Mouse (Mus musculus): ENCODE data around the gene Aste1. TPM values are rescaled to one million over a fixed set of nuclear protein-coding genes. Genes with fewer than 3 reads are reported as not detected.

The Aste1 gene
- total RNA-seq (2014; rRNA removed; ENCODE audit: low replicate concordance) (6.8 and 10.8 TPM in 2 replicates), polyA plus RNA-seq (2015; fragmentation: Nextera tagmentation; extraction: Ambion mirVana) (10.5 and 13.7 TPM in 2 replicates)

DNA sequence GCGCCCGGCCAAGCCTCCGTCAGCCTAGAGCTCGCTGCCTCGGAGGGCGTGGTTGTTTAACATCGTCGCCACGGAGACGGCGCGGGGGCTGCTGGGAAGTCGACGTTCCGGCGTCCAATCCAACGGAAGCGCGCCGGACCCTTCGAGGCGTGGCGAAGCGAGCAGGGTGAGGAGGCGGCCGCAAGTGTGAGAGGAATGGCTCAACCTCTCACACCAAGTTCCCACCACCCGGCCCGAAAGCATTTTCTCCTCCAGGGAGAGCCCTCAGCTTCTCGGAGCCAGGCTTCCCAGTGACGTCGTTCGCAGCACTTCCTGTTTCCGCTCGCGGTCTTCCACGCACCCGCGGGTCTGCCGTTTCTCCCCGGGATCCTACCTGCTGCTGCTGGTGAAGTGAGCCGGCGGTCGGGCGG, at the start of gene Aste1, which contains the start of gene Nek11:
Gene Aste1, plus strand, starts transcription at position 175 of the 410 bp plus-strand sequence.
Gene Nek11, minus strand, starts transcription at position 307 of the 410 bp plus-strand sequence.
- Histone ChIP-seq H3K4me2 (ENCODE audit: low read depth, low read length) (peak within 1 kb of the TSS; percentile 76), H3K36me3 (replicated peaks; ENCODE audit: control insufficient read depth, insufficient read depth, low read length) (peaks cover 18% of the 10 kb centered on the region), H3K27ac (ENCODE audit: low read depth) (peak within 1 kb of the TSS; percentile 92), H3K4me3 (ENCODE audit: low read depth, low read length) (peak within 1 kb of the TSS; percentile 74), H3K9me3 (replicated peaks; ENCODE audit: control insufficient read depth, low read length) (no peaks in the 10 kb centered on the region), H3K27me3 (ENCODE audit: control insufficient read depth, insufficient read depth, low read length) (no peaks in the 10 kb centered on the region), H3K4me1 (ENCODE audit: control insufficient read depth, insufficient read depth) (peaks cover 23% of the 10 kb centered on the region), H3K9ac (replicated peaks; ENCODE audit: low read depth, low read length) (peak within 1 kb of the TSS; percentile 60)
- TF ChIP-seq EP300 (IDR thresholded peaks at IDR 0.05; ENCODE audit: low read depth) (no peak), CTCF (IDR thresholded peaks at IDR 0.05; ENCODE audit: low read depth) (peak; percentile 19; the same call in 1 of the 2 replicates)
- WGBS, result under 1% methylated on average over 44 of the region's 44 CpGs
- peak; percentile 99 for ATAC-seq (ENCODE audit: insufficient read depth, low read depth)
- DNase-seq (ENCODE audit: low spot score), result peak; percentile 93

GRCm38 (mm10) chr9:105348242-105349031, 46.8 kb upstream of the Aste1 start:
- no peak overlapping the region for H3K27ac ChIP-seq (ENCODE audit: low read depth)
- no peak for ATAC-seq (ENCODE audit: insufficient read depth, low read depth)
- H3K9me3 ChIP-seq (replicated peaks; ENCODE audit: control insufficient read depth, low read length), result no peaks in the 10 kb centered on the region
- H3K4me2 ChIP-seq (ENCODE audit: low read depth, low read length), result no peak overlapping the region
- no peak overlapping the region for H3K4me3 ChIP-seq (ENCODE audit: low read depth, low read length)
- DNase-seq (ENCODE audit: low spot score), result no peak
- no peaks in the 10 kb centered on the region for H3K4me1 ChIP-seq (ENCODE audit: control insufficient read depth, insufficient read depth)
- WGBS, result 59% methylated on average over 10 of the region's 10 CpGs
- no peak overlapping the region for H3K9ac ChIP-seq (replicated peaks; ENCODE audit: low read depth, low read length)
- TF ChIP-seq CTCF (IDR thresholded peaks at IDR 0.05; ENCODE audit: low read depth) (no peak), EP300 (IDR thresholded peaks at IDR 0.05; ENCODE audit: low read depth) (no peak)
- no peaks in the 10 kb centered on the region for H3K36me3 ChIP-seq (replicated peaks; ENCODE audit: control insufficient read depth, insufficient read depth, low read length)
- H3K27me3 ChIP-seq (ENCODE audit: control insufficient read depth, insufficient read depth, low read length), result no peaks in the 10 kb centered on the region

GRCm38 (mm10) chr9:105349034-105349433, 46.2 kb upstream of the Aste1 start:
- no peak for ATAC-seq (ENCODE audit: insufficient read depth, low read depth)
- no peak for DNase-seq (ENCODE audit: low spot score)
- no peaks in the 10 kb centered on the region for H3K27me3 ChIP-seq (ENCODE audit: control insufficient read depth, insufficient read depth, low read length)
- no peak overlapping the region for H3K4me2 ChIP-seq (ENCODE audit: low read depth, low read length)
- H3K36me3 ChIP-seq (replicated peaks; ENCODE audit: control insufficient read depth, insufficient read depth, low read length), result no peaks in the 10 kb centered on the region
- no peak overlapping the region for H3K9ac ChIP-seq (replicated peaks; ENCODE audit: low read depth, low read length)
- no peak overlapping the region for H3K27ac ChIP-seq (ENCODE audit: low read depth)
- WGBS, result 70% methylated on average over 5 of the region's 5 CpGs
- H3K9me3 ChIP-seq (replicated peaks; ENCODE audit: control insufficient read depth, low read length), result no peaks in the 10 kb centered on the region
- H3K4me3 ChIP-seq (ENCODE audit: low read depth, low read length), result no peak overlapping the region
- no peak for TF ChIP-seq CTCF (IDR thresholded peaks at IDR 0.05; ENCODE audit: low read depth)
- TF ChIP-seq EP300 (IDR thresholded peaks at IDR 0.05; ENCODE audit: low read depth), result no peak
- no peaks in the 10 kb centered on the region for H3K4me1 ChIP-seq (ENCODE audit: control insufficient read depth, insufficient read depth)

- TF ChIP-seq EP300 (IDR thresholded peaks at IDR 0.05; ENCODE audit: low read depth) (no peak), CTCF (IDR thresholded peaks at IDR 0.05; ENCODE audit: low read depth) (no peak)
- no peaks in the 10 kb centered on the region for H3K36me3 ChIP-seq (replicated peaks; ENCODE audit: control insufficient read depth, insufficient read depth, low read length)
- 46% methylated on average over 2 of the region's 2 CpGs for WGBS
- H3K9ac ChIP-seq (replicated peaks; ENCODE audit: low read depth, low read length), result no peak overlapping the region
- H3K9me3 ChIP-seq (replicated peaks; ENCODE audit: control insufficient read depth, low read length), result no peaks in the 10 kb centered on the region
- H3K4me2 ChIP-seq (ENCODE audit: low read depth, low read length), result no peak overlapping the region
- H3K27me3 ChIP-seq (ENCODE audit: control insufficient read depth, insufficient read depth, low read length), result no peaks in the 10 kb centered on the region
- DNase-seq (ENCODE audit: low spot score) (no peak), ATAC-seq (ENCODE audit: insufficient read depth, low read depth) (no peak)
- no peak overlapping the region for H3K4me3 ChIP-seq (ENCODE audit: low read depth, low read length)
- no peak overlapping the region for H3K27ac ChIP-seq (ENCODE audit: low read depth)
- H3K4me1 ChIP-seq (ENCODE audit: control insufficient read depth, insufficient read depth), result no peaks in the 10 kb centered on the region
These were observed 33.0 kb upstream of the Aste1 start for GRCm38 (mm10) chr9:105362181-105362580.

DNA sequence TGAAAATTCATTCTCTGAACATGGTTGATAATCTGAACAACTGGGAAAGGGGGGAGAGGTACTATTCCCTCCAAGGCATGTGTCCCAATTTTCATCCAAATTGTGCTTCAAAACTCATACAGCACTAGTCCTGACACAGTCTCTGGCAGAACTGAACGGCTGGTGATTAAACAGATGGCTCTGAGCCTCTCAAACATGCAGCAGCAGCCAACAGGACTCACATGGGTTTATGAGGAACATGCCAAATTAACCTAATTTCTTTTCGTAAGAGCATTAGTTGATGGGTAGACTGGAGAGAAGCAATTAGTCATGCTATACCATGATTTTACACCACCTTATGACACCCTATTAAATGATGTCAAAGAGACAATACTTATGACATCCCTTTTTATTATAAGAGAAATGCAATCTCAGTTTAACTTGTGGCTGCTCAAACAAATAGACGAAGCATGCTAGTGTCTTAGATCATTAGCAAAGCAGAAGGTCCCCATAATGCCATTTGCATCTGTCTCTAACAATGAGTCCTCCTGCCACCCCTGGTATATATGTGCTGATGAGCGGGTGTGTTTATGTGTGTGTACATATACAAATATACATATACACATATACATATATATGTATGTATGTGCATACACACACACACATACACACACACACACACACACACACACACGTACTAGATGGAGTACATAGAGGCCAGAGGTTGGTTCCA, 31.5 kb upstream of the Aste1 start:
- no peak overlapping the region for H3K27ac ChIP-seq (ENCODE audit: low read depth)
- no peak for TF ChIP-seq EP300 (IDR thresholded peaks at IDR 0.05; ENCODE audit: low read depth)
- TF ChIP-seq CTCF (IDR thresholded peaks at IDR 0.05; ENCODE audit: low read depth), result no peak
- WGBS, result 73% methylated on average over 5 of the region's 5 CpGs
- H3K4me1 ChIP-seq (ENCODE audit: control insufficient read depth, insufficient read depth), result no peaks in the 10 kb centered on the region
- H3K36me3 ChIP-seq (replicated peaks; ENCODE audit: control insufficient read depth, insufficient read depth, low read length), result no peaks in the 10 kb centered on the region
- H3K4me2 ChIP-seq (ENCODE audit: low read depth, low read length), result no peak overlapping the region
- ATAC-seq (ENCODE audit: insufficient read depth, low read depth), result no peak
- no peak overlapping the region for H3K9ac ChIP-seq (replicated peaks; ENCODE audit: low read depth, low read length)
- DNase-seq (ENCODE audit: low spot score), result no peak
- H3K27me3 ChIP-seq (ENCODE audit: control insufficient read depth, insufficient read depth, low read length), result no peaks in the 10 kb centered on the region
- H3K9me3 ChIP-seq (replicated peaks; ENCODE audit: control insufficient read depth, low read length), result no peaks in the 10 kb centered on the region
- no peak overlapping the region for H3K4me3 ChIP-seq (ENCODE audit: low read depth, low read length)
